Mouse (Mus musculus): ENCODE measurements around the gene Srp9. TPM values are rescaled to one million over a fixed set of nuclear protein-coding genes. Genes with fewer than 3 reads are reported as not detected.

Srp9 gene
- polyA plus RNA-seq, 1 experiment from 2014 or later, result 139 TPM

DNA sequence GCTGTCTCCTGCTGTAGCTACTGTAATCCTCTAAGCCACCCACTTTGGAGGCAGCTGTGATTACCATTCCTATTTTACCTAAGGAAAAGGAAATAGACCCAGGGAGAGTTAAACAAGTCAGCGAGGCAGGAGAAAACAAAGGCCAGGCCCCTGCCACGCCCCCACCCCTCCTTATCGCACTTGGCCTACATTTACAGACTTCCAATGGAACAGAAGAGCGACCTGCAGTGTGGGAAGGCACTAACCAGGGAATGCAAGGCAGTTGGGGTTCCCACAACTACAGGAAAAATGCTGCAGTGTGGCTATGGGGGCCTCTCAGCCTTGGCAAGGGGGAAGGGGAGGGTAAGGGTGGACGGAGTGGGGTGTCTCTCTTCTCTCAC is 34.2 kb upstream of the Srp9 start:
- H3K9me3 ChIP-seq (replicated peaks; ENCODE audit: control insufficient read depth, low read length, poor library complexity, severe bottlenecking), result no peaks in the 10 kb centered on the region
- no peak for ATAC-seq
- H3K36me3 ChIP-seq (ENCODE audit: control insufficient read depth, insufficient read depth, low read length), result no peaks in the 10 kb centered on the region
- no peaks in the 10 kb centered on the region for H3K27me3 ChIP-seq (ENCODE audit: control insufficient read depth, insufficient read depth, low read depth, low read length)
- no peak overlapping the region for H3K9ac ChIP-seq (ENCODE audit: low read depth, low read length)
- H3K4me3 ChIP-seq (ENCODE audit: low read depth, low read length), result no peak overlapping the region
- H3K4me1 ChIP-seq (ENCODE audit: control insufficient read depth, insufficient read depth, low read length), result peaks cover 27% of the 10 kb centered on the region
- peak overlapping the region; percentile 62 for H3K27ac ChIP-seq (ENCODE audit: low read length)
- no peak overlapping the region for H3K4me2 ChIP-seq (ENCODE audit: low read length)
- WGBS, result 21% methylated on average over 5 of the region's 5 CpGs

DNA sequence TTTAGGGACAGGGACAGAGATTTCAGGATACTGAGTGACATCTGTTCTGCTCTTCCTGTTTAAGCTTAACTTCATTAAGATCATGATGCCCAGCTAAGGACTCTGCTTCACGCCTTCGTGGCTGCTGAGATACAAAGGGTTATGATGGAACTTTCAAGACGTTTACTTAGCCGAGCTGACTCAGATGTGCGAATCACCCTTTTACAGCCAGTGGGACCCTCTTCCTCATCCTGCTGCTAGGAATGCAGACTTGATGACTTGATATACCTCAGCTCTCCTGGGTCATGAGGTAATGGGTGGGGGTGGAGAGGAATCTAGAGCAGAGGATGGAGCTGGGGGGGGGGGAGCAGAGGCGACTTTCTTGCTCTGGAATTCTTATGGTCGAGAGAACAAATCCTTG is 33.3 kb upstream of the Srp9 start:
- no peak overlapping the region for H3K4me3 ChIP-seq (ENCODE audit: low read depth, low read length)
- 72% methylated on average over 7 of the region's 7 CpGs for WGBS
- H3K27ac ChIP-seq (ENCODE audit: low read length), result no peak overlapping the region
- no peaks in the 10 kb centered on the region for H3K27me3 ChIP-seq (ENCODE audit: control insufficient read depth, insufficient read depth, low read depth, low read length)
- H3K4me2 ChIP-seq (ENCODE audit: low read length), result no peak overlapping the region
- H3K9ac ChIP-seq (ENCODE audit: low read depth, low read length), result no peak overlapping the region
- ATAC-seq, result no peak
- H3K4me1 ChIP-seq (ENCODE audit: control insufficient read depth, insufficient read depth, low read length), result peaks cover 27% of the 10 kb centered on the region
- no peaks in the 10 kb centered on the region for H3K9me3 ChIP-seq (replicated peaks; ENCODE audit: control insufficient read depth, low read length, poor library complexity, severe bottlenecking)
- no peaks in the 10 kb centered on the region for H3K36me3 ChIP-seq (ENCODE audit: control insufficient read depth, insufficient read depth, low read length)

DNA sequence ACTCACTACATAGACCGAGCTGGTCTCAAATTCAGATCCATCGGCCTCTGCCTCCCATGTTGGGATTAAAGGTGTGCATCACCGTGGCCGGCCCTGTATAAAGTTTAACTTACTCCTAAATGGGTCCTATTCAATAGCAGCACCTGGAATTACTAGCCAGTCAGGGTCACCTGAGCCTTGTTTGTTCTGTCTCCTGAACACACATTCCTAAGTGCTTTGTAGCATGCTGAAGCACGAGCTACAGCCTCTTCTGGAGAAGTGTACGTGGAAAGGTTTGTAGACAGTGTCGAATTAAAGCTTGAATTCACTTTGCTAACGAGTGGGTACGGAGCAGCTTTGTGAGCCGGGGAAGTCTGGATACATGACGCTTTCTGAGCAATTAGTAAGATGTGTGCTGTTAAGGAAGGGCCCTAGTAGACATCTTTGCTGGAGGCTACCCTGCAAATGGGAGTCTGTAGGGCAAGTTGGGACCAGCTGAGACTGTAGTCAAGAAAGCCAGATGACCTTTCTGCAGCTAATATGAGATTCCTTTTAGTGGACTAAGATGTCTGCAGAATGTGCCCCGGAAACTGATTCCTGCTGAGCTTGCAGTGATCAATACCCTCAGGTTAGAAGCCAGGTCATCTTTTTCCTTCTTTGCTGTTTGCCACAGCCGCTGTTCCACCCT is 32.7 kb upstream of the Srp9 start:
- H3K27me3 ChIP-seq (ENCODE audit: control insufficient read depth, insufficient read depth, low read depth, low read length), result no peaks in the 10 kb centered on the region
- ATAC-seq, result no peak
- H3K9me3 ChIP-seq (replicated peaks; ENCODE audit: control insufficient read depth, low read length, poor library complexity, severe bottlenecking), result no peaks in the 10 kb centered on the region
- no peaks in the 10 kb centered on the region for H3K36me3 ChIP-seq (ENCODE audit: control insufficient read depth, insufficient read depth, low read length)
- H3K27ac ChIP-seq (ENCODE audit: low read length), result no peak overlapping the region
- no peak overlapping the region for H3K4me2 ChIP-seq (ENCODE audit: low read length)
- 75% methylated on average over 13 of the region's 13 CpGs for WGBS
- H3K4me3 ChIP-seq (ENCODE audit: low read depth, low read length), result no peak overlapping the region
- no peak overlapping the region for H3K9ac ChIP-seq (ENCODE audit: low read depth, low read length)
- peaks cover 27% of the 10 kb centered on the region for H3K4me1 ChIP-seq (ENCODE audit: control insufficient read depth, insufficient read depth, low read length)

GRCm38 (mm10) chr1:182092413-182092800 is 32.1 kb upstream of the Srp9 start:
- no peaks in the 10 kb centered on the region for H3K36me3 ChIP-seq (ENCODE audit: control insufficient read depth, insufficient read depth, low read length)
- H3K4me3 ChIP-seq (ENCODE audit: low read depth, low read length), result no peak overlapping the region
- no peaks in the 10 kb centered on the region for H3K27me3 ChIP-seq (ENCODE audit: control insufficient read depth, insufficient read depth, low read depth, low read length)
- no peaks in the 10 kb centered on the region for H3K9me3 ChIP-seq (replicated peaks; ENCODE audit: control insufficient read depth, low read length, poor library complexity, severe bottlenecking)
- ATAC-seq, result no peak
- 71% methylated on average over 5 of the region's 5 CpGs for WGBS
- H3K27ac ChIP-seq (ENCODE audit: low read length), result no peak overlapping the region
- peaks cover 27% of the 10 kb centered on the region for H3K4me1 ChIP-seq (ENCODE audit: control insufficient read depth, insufficient read depth, low read length)
- no peak overlapping the region for H3K4me2 ChIP-seq (ENCODE audit: low read length)
- H3K9ac ChIP-seq (ENCODE audit: low read depth, low read length), result no peak overlapping the region

GRCm38 (mm10) chr1:182093407-182093806 is 31.1 kb upstream of the Srp9 start:
- Histone ChIP-seq H3K4me1 (ENCODE audit: control insufficient read depth, insufficient read depth, low read length) (peaks cover 27% of the 10 kb centered on the region), H3K27ac (ENCODE audit: low read length) (no peak overlapping the region), H3K4me2 (ENCODE audit: low read length) (no peak overlapping the region), H3K27me3 (ENCODE audit: control insufficient read depth, insufficient read depth, low read depth, low read length) (no peaks in the 10 kb centered on the region), H3K9ac (ENCODE audit: low read depth, low read length) (no peak overlapping the region), H3K4me3 (ENCODE audit: low read depth, low read length) (no peak overlapping the region), H3K36me3 (ENCODE audit: control insufficient read depth, insufficient read depth, low read length) (no peaks in the 10 kb centered on the region), H3K9me3 (replicated peaks; ENCODE audit: control insufficient read depth, low read length, poor library complexity, severe bottlenecking) (no peaks in the 10 kb centered on the region)
- ATAC-seq, result no peak
- 88% methylated on average over 5 of the region's 5 CpGs for WGBS

- Histone ChIP-seq H3K4me2 (ENCODE audit: low read length) (peak overlapping the region; percentile 13; the same call in 1 of the 2 replicates), H3K9ac (ENCODE audit: low read depth, low read length) (no peak overlapping the region), H3K36me3 (ENCODE audit: control insufficient read depth, insufficient read depth, low read length) (no peaks in the 10 kb centered on the region), H3K27ac (ENCODE audit: low read length) (no peak overlapping the region), H3K4me1 (ENCODE audit: control insufficient read depth, insufficient read depth, low read length) (peaks cover 16% of the 10 kb centered on the region), H3K4me3 (ENCODE audit: low read depth, low read length) (no peak overlapping the region), H3K27me3 (ENCODE audit: control insufficient read depth, insufficient read depth, low read depth, low read length) (no peaks in the 10 kb centered on the region), H3K9me3 (replicated peaks; ENCODE audit: control insufficient read depth, low read length, poor library complexity, severe bottlenecking) (no peaks in the 10 kb centered on the region)
- ATAC-seq, result no peak
- WGBS, result 29% methylated on average over 15 of the region's 15 CpGs
Observed at GRCm38 (mm10) chr1:182094473-182095136, 29.9 kb upstream of the Srp9 start.

DNA sequence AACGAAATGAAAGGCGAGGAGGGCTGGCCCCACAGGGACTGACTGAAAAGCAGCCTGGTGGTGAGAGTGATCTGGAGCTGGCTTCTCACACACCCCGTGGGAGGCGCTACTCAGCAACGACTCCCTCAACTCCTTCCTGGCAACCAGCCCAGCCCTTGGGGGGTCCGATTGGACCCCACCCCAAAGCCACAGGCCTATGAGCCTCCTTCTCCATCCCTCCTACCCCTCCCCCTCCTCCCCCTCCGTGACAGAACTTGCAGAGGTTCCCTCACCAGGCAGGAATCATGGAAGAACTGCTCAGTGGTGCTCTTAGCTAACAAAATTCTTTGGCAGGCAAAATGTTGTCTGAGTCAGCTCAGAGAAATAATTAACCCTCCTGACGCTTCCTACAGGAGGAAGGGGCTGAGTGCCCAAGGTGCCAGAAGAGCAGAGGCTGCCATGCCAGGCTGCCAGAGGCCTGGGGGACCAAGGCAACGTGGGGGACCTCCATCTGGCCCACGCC is 29.2 kb upstream of the Srp9 start:
- Histone ChIP-seq H3K27me3 (ENCODE audit: control insufficient read depth, insufficient read depth, low read depth, low read length) (no peaks in the 10 kb centered on the region), H3K4me1 (ENCODE audit: control insufficient read depth, insufficient read depth, low read length) (peaks cover 10% of the 10 kb centered on the region), H3K4me3 (ENCODE audit: low read depth, low read length) (no peak overlapping the region), H3K36me3 (ENCODE audit: control insufficient read depth, insufficient read depth, low read length) (no peaks in the 10 kb centered on the region), H3K4me2 (ENCODE audit: low read length) (no peak overlapping the region; the same call in 1 of the 2 replicates), H3K9ac (ENCODE audit: low read depth, low read length) (no peak overlapping the region), H3K9me3 (replicated peaks; ENCODE audit: control insufficient read depth, low read length, poor library complexity, severe bottlenecking) (no peaks in the 10 kb centered on the region), H3K27ac (ENCODE audit: low read length) (no peak overlapping the region)
- peak; percentile 59; the same call in 1 of the 2 replicates for ATAC-seq
- 17% methylated on average over 10 of the region's 10 CpGs for WGBS

GRCm38 (mm10) chr1:182096707-182097106 is 27.8 kb upstream of the Srp9 start:
- 89% methylated on average over 5 of the region's 5 CpGs for WGBS

DNA sequence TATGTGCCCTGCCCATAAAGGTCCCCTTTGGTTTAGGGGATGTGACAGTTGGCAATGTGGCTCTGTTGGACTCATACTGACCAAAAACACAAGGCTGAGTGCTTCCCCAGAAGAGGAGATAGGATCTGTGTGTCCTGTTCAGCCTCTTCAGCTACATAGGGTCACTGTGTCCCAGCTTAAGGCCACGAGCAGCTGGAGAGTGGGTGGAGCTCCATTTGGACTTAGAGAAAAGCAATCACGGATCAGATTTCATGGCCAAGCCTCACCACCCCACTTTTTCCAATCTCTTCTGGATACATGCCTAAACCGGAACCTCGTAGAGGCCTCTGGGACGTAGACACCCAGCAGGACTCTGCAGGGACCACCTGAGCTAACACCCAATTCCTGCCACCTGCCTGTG is 25.5 kb upstream of the Srp9 start:
- ATAC-seq, result no peak
- Histone ChIP-seq H3K27me3 (ENCODE audit: control insufficient read depth, insufficient read depth, low read depth, low read length) (no peaks in the 10 kb centered on the region), H3K9ac (ENCODE audit: low read depth, low read length) (no peak overlapping the region), H3K4me2 (ENCODE audit: low read length) (no peak overlapping the region), H3K4me1 (ENCODE audit: control insufficient read depth, insufficient read depth, low read length) (peaks cover 8% of the 10 kb centered on the region), H3K36me3 (ENCODE audit: control insufficient read depth, insufficient read depth, low read length) (no peaks in the 10 kb centered on the region), H3K27ac (ENCODE audit: low read length) (no peak overlapping the region), H3K9me3 (replicated peaks; ENCODE audit: control insufficient read depth, low read length, poor library complexity, severe bottlenecking) (no peaks in the 10 kb centered on the region), H3K4me3 (ENCODE audit: low read depth, low read length) (no peak overlapping the region)
- 62% methylated on average over 5 of the region's 5 CpGs for WGBS

More at GRCm38 (mm10) chr1:182096707-182097106, 27.8 kb upstream of the Srp9 start:
- Histone ChIP-seq H3K4me1 (ENCODE audit: control insufficient read depth, insufficient read depth, low read length) (peaks cover 6% of the 10 kb centered on the region; the same call in 1 of the 2 replicates), H3K4me2 (ENCODE audit: low read length) (no peak overlapping the region), H3K27ac (ENCODE audit: low read length) (no peak overlapping the region), H3K9ac (ENCODE audit: low read depth, low read length) (no peak overlapping the region), H3K4me3 (ENCODE audit: low read depth, low read length) (no peak overlapping the region), H3K9me3 (replicated peaks; ENCODE audit: control insufficient read depth, low read length, poor library complexity, severe bottlenecking) (no peaks in the 10 kb centered on the region), H3K36me3 (ENCODE audit: control insufficient read depth, insufficient read depth, low read length) (no peaks in the 10 kb centered on the region), H3K27me3 (ENCODE audit: control insufficient read depth, insufficient read depth, low read depth, low read length) (no peaks in the 10 kb centered on the region)
- ATAC-seq, result no peak

Data from midbrain, embryonic 16.5 days (tissue).